8 mouse cellular contexts compared by ENCODE assay signal in the genomic region with DNA sequence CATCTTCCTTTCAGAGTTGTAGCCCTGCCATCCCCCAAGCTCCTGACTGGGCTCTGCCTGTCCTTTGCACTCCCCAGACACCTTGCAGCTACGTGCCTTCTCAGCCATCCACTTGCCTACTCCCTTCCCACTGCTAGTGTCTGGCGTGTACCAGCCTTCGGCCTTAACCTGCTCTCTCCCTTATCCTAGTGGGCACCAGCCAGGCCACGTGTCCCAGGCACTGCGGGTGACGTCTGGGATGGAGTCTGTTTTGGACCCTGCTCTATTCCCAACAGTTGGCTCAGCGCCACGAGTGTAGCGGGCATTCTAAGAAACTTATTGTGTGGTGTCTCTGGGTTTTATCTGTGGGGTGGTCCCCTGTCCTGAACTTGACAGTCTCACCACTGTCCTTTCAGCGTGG.
DNase-seq lines count a peak whose midpoint lies in the region; ATAC-seq and TF ChIP-seq lines count a peak whose summit lies in the region.

No protein-coding gene starts in this region.

- no peak overlapping the region for H3K9ac ChIP-seq in midbrain, embryonic 15.5 days
- no peak overlapping the region for H3K9ac ChIP-seq in heart, embryonic 12.5 days
- no peak overlapping the region for H3K9ac ChIP-seq in neural tube, embryonic 15.5 days (replicated peaks)

- no peak overlapping the region for H3K4me2 ChIP-seq in midbrain, embryonic 15.5 days
- no peak overlapping the region for H3K4me2 ChIP-seq in heart, embryonic 12.5 days
- H3K4me2 ChIP-seq in neural tube, embryonic 15.5 days = no peak overlapping the region

- 0 out of 2 replicates have a peak, but pooled peaks cover 7% of the 10 kb centered on the region for H3K27me3 ChIP-seq in midbrain, embryonic 10.5 days (ENCODE audit: low read depth, poor library complexity, severe bottlenecking)
- H3K27me3 ChIP-seq in midbrain, embryonic 15.5 days (replicated peaks) = no peaks in the 10 kb centered on the region
- H3K27me3 ChIP-seq in heart, embryonic 12.5 days (replicated peaks) = no peaks in the 10 kb centered on the region
- H3K27me3 ChIP-seq in neural tube, embryonic 15.5 days (replicated peaks) = no peaks in the 10 kb centered on the region

- no peak overlapping the region for H3K4me3 ChIP-seq in gastrocnemius, adult 2 months
- H3K4me3 ChIP-seq in midbrain, embryonic 10.5 days = no peak overlapping the region
- H3K4me3 ChIP-seq in midbrain, embryonic 15.5 days = no peak overlapping the region
- H3K4me3 ChIP-seq in heart, embryonic 12.5 days = no peak overlapping the region
- H3K4me3 ChIP-seq in neural tube, embryonic 15.5 days (replicated peaks) = no peak overlapping the region

- peaks cover 44% of the 10 kb centered on the region for H3K4me1 ChIP-seq in midbrain, embryonic 10.5 days
- peaks cover 5% of the 10 kb centered on the region; the same call in 1 of the 2 replicates for H3K4me1 ChIP-seq in midbrain, embryonic 15.5 days
- peaks cover 45% of the 10 kb centered on the region for H3K4me1 ChIP-seq in heart, embryonic 12.5 days (replicated peaks)
- peaks cover 31% of the 10 kb centered on the region for H3K4me1 ChIP-seq in neural tube, embryonic 15.5 days

- intact Hi-C loops in gastrocnemius, adult 2 months (cut with DNase I) = no loop called here

- peak; percentile 53 for DNase-seq in gastrocnemius, adult 2 months
- DNase-seq in gastrocnemius, postnatal 25 days = no peak
- DNase-seq in midbrain, embryonic 10.5 days (ENCODE audit: low spot score) = no peak
- no peak for DNase-seq in thymus, adult 18-20 months

- TF ChIP-seq CTCF in gastrocnemius, adult 2 months (IDR thresholded peaks at IDR 0.05) = no peak

- H3K36me3 ChIP-seq in midbrain, embryonic 10.5 days = no peaks in the 10 kb centered on the region
- H3K36me3 ChIP-seq in midbrain, embryonic 15.5 days (replicated peaks) = no peaks in the 10 kb centered on the region
- H3K36me3 ChIP-seq in heart, embryonic 12.5 days = no peaks in the 10 kb centered on the region
- H3K36me3 ChIP-seq in neural tube, embryonic 15.5 days = no peaks in the 10 kb centered on the region

- H3K9me3 ChIP-seq in midbrain, embryonic 10.5 days (replicated peaks) = no peaks in the 10 kb centered on the region
- no peaks in the 10 kb centered on the region for H3K9me3 ChIP-seq in midbrain, embryonic 15.5 days
- no peaks in the 10 kb centered on the region for H3K9me3 ChIP-seq in heart, embryonic 12.5 days (replicated peaks)
- H3K9me3 ChIP-seq in neural tube, embryonic 15.5 days (replicated peaks) = no peaks in the 10 kb centered on the region

- no peak for ATAC-seq in midbrain, embryonic 15.5 days (replicated peaks)
- ATAC-seq in heart, embryonic 12.5 days (ENCODE audit: insufficient number of reproducible peaks, low FRiP score) = no peak
- no peak for ATAC-seq in neural tube, embryonic 15.5 days (ENCODE audit: low FRiP score)
- no peak for ATAC-seq in CD4-positive, CD25-positive, alpha-beta regulatory T cell, adult 4 months

- whole genome bisulfite sequencing in midbrain, embryonic 10.5 days = 87% methylated on average over 10 of the region's 10 CpGs
- 52% methylated on average over 10 of the region's 10 CpGs for WGBS in midbrain, embryonic 15.5 days
- 66% methylated on average over 10 of the region's 10 CpGs for WGBS in heart, embryonic 12.5 days
- 58% methylated on average over 10 of the region's 10 CpGs for WGBS in neural tube, embryonic 15.5 days

- peak overlapping the region; percentile 83 for H3K27ac ChIP-seq in gastrocnemius, adult 2 months
- H3K27ac ChIP-seq in midbrain, embryonic 10.5 days (replicated peaks) = peak overlapping the region; percentile 47
- no peak overlapping the region for H3K27ac ChIP-seq in midbrain, embryonic 15.5 days
- H3K27ac ChIP-seq in heart, embryonic 12.5 days (ENCODE audit: poor library complexity, severe bottlenecking) = peak overlapping the region; percentile 75
- H3K27ac ChIP-seq in neural tube, embryonic 15.5 days (replicated peaks) = 0 out of 2 replicates have a peak overlapping the region, but pooled peaks have one; percentile 15
